ENCODE assay signal across 10 mouse cellular contexts in the genomic region with DNA sequence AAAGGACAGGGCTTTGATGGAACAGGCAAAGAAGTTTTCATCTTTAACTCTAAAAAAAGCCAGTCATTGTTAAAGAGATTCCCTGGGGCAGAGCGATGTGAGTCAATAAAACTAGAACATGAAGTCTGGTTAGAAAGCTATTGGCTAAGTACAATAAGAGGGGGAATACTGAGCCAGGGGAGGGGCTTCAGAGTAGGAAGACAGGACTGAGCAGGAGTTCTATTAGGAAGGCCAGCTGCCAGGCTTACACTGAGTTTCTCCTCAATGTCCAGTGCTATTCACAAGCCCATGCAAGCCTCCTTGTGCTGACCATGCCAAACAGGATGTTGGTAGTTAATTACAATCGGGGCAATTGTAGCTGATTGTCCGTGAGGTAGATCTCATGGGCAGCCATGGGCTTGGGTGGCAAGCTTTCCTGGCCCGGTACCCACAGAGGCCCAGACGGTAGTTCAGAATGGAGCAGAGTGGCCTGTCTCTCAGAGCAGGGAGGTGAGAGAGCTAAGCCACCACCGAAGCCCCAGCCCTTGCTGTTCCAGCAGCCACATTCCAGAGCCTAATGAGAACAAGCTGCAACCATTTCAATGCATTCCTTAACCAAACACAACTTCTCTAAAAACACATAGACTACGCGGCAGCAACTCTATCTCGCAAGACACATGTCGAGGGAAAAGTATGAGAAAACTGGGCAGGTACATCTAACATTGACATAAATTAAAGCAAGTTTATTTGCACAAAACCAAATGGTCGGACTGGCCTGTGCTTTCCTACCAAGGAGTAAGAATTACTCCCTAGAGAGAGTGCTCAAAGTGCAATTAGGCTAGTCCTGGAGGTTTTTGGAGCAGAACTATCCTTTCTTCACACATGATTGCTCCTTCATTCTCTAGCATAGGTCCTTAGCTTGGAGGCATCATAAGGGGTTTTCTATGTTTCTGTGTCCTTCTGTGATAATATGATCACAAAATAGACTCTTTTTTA. TPM values are rescaled to one million over a fixed set of nuclear protein-coding genes. Genes with fewer than 3 reads are reported as not detected.
DNase-seq lines count a peak whose midpoint lies in the region; ATAC-seq lines count a peak whose summit lies in the region.
"Had no signal": no experiment of that assay in that cellular context is flagged by ENCODE, and none has a peak within 500 bp of the region (broad histone marks: within the 10 kb centered on the region; RNA-seq: fewer than 3 reads in every experiment).

No protein-coding gene starts in this region.

- no peak overlapping the region for H3K4me3 ChIP-seq in heart, embryonic 11.5 days (ENCODE audit: low read depth, low read length)
- H3K4me3 ChIP-seq in embryonic facial prominence, embryonic 15.5 days (replicated peaks), result no peak overlapping the region
- no peak overlapping the region for H3K4me3 ChIP-seq in limb, embryonic 13.5 days

- H3K9me3 ChIP-seq in heart, embryonic 11.5 days (replicated peaks; ENCODE audit: control insufficient read depth, low read length), result no peaks in the 10 kb centered on the region
- H3K9me3 ChIP-seq in embryonic facial prominence, embryonic 15.5 days (replicated peaks), result no peaks in the 10 kb centered on the region
- H3K9me3 ChIP-seq in limb, embryonic 13.5 days, result no peaks in the 10 kb centered on the region

- no peaks in the 10 kb centered on the region; the same call in 1 of the 2 replicates for H3K4me1 ChIP-seq in heart, embryonic 11.5 days (ENCODE audit: control insufficient read depth, insufficient read depth, low read length)
- peaks cover 26% of the 10 kb centered on the region for H3K4me1 ChIP-seq in embryonic facial prominence, embryonic 15.5 days
- H3K4me1 ChIP-seq in limb, embryonic 13.5 days, result peaks cover 66% of the 10 kb centered on the region

- no peak overlapping the region for H3K9ac ChIP-seq in heart, embryonic 11.5 days (ENCODE audit: low read depth, low read length)
- H3K9ac ChIP-seq in embryonic facial prominence, embryonic 15.5 days, result no peak overlapping the region
- no peak overlapping the region for H3K9ac ChIP-seq in limb, embryonic 13.5 days

- WGBS in heart, embryonic 11.5 days (ENCODE audit: insufficient replicate concordance), result 60% methylated on average over 11 of the region's 11 CpGs
- 18% methylated on average over 11 of the region's 11 CpGs for WGBS in embryonic facial prominence, embryonic 15.5 days
- 11% methylated on average over 11 of the region's 11 CpGs for WGBS in limb, embryonic 13.5 days

- ATAC-seq in heart, embryonic 11.5 days (replicated peaks; ENCODE audit: insufficient number of reproducible peaks, low FRiP score, low TSS enrichment), result no peak
- ATAC-seq in embryonic facial prominence, embryonic 15.5 days (ENCODE audit: insufficient number of reproducible peaks, low FRiP score, low TSS enrichment, low read depth), result peak; percentile 85
- peak; percentile 89 for ATAC-seq in limb, embryonic 13.5 days (ENCODE audit: low FRiP score, low read depth)
- no peak for ATAC-seq in frontal cortex, adult (ENCODE audit: low TSS enrichment)

- peak; percentile 16 to 24 for DNase-seq in heart, postnatal 10 days
- peak; percentile 77 for DNase-seq in embryo, embryonic 10 days (ENCODE audit: low spot score)
- no peak for DNase-seq in layer of hippocampus, adult 18-20 months (ENCODE audit: low spot score in 2 of 2)
- no peak for DNase-seq in adrenal gland, postnatal 14 days

- no peaks in the 10 kb centered on the region for H3K36me3 ChIP-seq in heart, embryonic 11.5 days (ENCODE audit: control insufficient read depth, insufficient read depth, low read length)
- H3K36me3 ChIP-seq in embryonic facial prominence, embryonic 15.5 days, result no peaks in the 10 kb centered on the region
- no peaks in the 10 kb centered on the region for H3K36me3 ChIP-seq in limb, embryonic 13.5 days

- no peak overlapping the region for H3K27ac ChIP-seq in heart, embryonic 11.5 days (ENCODE audit: low read depth, low read length)
- peak overlapping the region; percentile 81 for H3K27ac ChIP-seq in embryonic facial prominence, embryonic 15.5 days (replicated peaks)
- peak overlapping the region; percentile 93 for H3K27ac ChIP-seq in limb, embryonic 13.5 days

- intact Hi-C loops in heart, postnatal 10 days (cut with DNase I), result no loop called here

- H3K27me3 ChIP-seq in heart, embryonic 11.5 days (ENCODE audit: control insufficient read depth, insufficient read depth, low read length), result no peaks in the 10 kb centered on the region
- no peaks in the 10 kb centered on the region for H3K27me3 ChIP-seq in embryonic facial prominence, embryonic 15.5 days
- H3K27me3 ChIP-seq in limb, embryonic 13.5 days, result peaks cover 5% of the 10 kb centered on the region; the same call in 1 of the 2 replicates

- no peak overlapping the region for H3K4me2 ChIP-seq in heart, embryonic 11.5 days
- no peak overlapping the region; the same call in 1 of the 2 replicates for H3K4me2 ChIP-seq in embryonic facial prominence, embryonic 15.5 days (replicated peaks)
- H3K4me2 ChIP-seq in limb, embryonic 13.5 days (replicated peaks), result peak overlapping the region; percentile 43
- H3K4me2 ChIP-seq: midbrain, embryonic 11.5 days had no signal

RNA-seq across cellular contexts. Expression of a gene that starts 30.7 kb away (rescaled TPM):
- not detected for total RNA-seq in heart, postnatal 10 days (2021)
- polyA plus RNA-seq in heart, embryonic 11.5 days (2014; fragmentation: Nextera tagmentation; extraction: Ambion mirVana), result not detected in 2 replicates
- polyA plus RNA-seq in embryonic facial prominence, embryonic 15.5 days (2015; fragmentation: Nextera tagmentation; extraction: Ambion mirVana), result 0.09 TPM in 1 of 2 replicates, not detected in the other
- polyA plus RNA-seq in limb, embryonic 13.5 days (2015; fragmentation: Nextera tagmentation; extraction: Ambion mirVana), result 0.19 and 0.22 TPM in 2 replicates
- total RNA-seq in layer of hippocampus, adult 18-20 months (2021), result not detected
- not detected in 2 replicates for total RNA-seq in adrenal gland, postnatal 14 days (2021)
- total RNA-seq: heart, postnatal 14 days had no signal
- polyA plus RNA-seq: midbrain, embryonic 11.5 days had no signal

RNA-seq across cellular contexts. Expression of a gene that starts 48.0 kb away (rescaled TPM):
- 10 to 100 TPM; 69.6 to 75.1 TPM for total RNA-seq in heart, postnatal 10 days (2021)
- polyA plus RNA-seq in heart, embryonic 11.5 days (2014; fragmentation: Nextera tagmentation; extraction: Ambion mirVana), result 64.2 and 86.9 TPM in 2 replicates
- 84.6 and 85.4 TPM in 2 replicates for polyA plus RNA-seq in embryonic facial prominence, embryonic 15.5 days (2015; fragmentation: Nextera tagmentation; extraction: Ambion mirVana)
- polyA plus RNA-seq in limb, embryonic 13.5 days (2015; fragmentation: Nextera tagmentation; extraction: Ambion mirVana), result 86.9 and 89.2 TPM in 2 replicates
- total RNA-seq in layer of hippocampus, adult 18-20 months (2021), result 100 to 1,000 TPM; 138 to 139 TPM
- 86.2 and 92.5 TPM in 2 replicates for total RNA-seq in adrenal gland, postnatal 14 days (2021)

Comparison
In these comparisons a context has a peak if more than half of its experiments do, and no peak if none do; other contexts are left out.
1. DNase-seq: peak in heart, postnatal 10 days (2 of 2) and embryo, embryonic 10 days (single experiment); none in layer of hippocampus, adult 18-20 months (0 of 2) and adrenal gland, postnatal 14 days (single experiment).
2. ATAC-seq: peak in embryonic facial prominence, embryonic 15.5 days (single experiment) and limb, embryonic 13.5 days (single experiment); none in heart, embryonic 11.5 days (single experiment) and frontal cortex, adult (single experiment).